Mouse (Mus musculus) neural tube, embryonic 15.5 days (tissue): ENCODE data around the gene C2cd2l. TPM values are rescaled to one million over a fixed set of nuclear protein-coding genes. Genes with fewer than 3 reads are reported as not detected.
A peak's percentile ranks its signal among the peaks of the same experiment; 100 is the strongest.
"Not testable (repeated sequence)": the region's sequence is repeated elsewhere in the genome, so short reads cannot be mapped to it uniquely, and the experiment has no call there.

Experiments used
- ATAC-seq: fragments of 200-750 bp; cut with Nextera tagmentation; 2 replicates; pipeline ENCODE4 v1.8.0; 2017; ENCODE audit warnings: mild to moderate bottlenecking, moderate TSS enrichment, moderate library complexity; ENCODE audit not compliant: low FRiP score
- H3K27ac ChIP-seq: fragments of 300-500 bp; sonication (generic); replicated peaks from 2 replicates; pipeline ENCODE4 v1.5.1; 2015; ENCODE audit warnings: mild to moderate bottlenecking, inconsistent platforms
- H3K27me3 ChIP-seq: fragments of 300-500 bp; sonication (generic); replicated peaks from 2 replicates; pipeline ENCODE4 v1.6.1; 2015; ENCODE audit warnings: inconsistent platforms
- H3K36me3 ChIP-seq: fragments of 300-500 bp; sonication (generic); 2 replicates; pipeline ENCODE4 v1.6.1; 2015; ENCODE audit warnings: inconsistent platforms
- H3K4me1 ChIP-seq: fragments of 300-500 bp; sonication (generic); 2 replicates; pipeline ENCODE4 v1.6.1; 2015; ENCODE audit warnings: inconsistent platforms
- H3K4me2 ChIP-seq: fragments of 300-500 bp; sonication (generic); 2 replicates; pipeline ENCODE4 v1.6.1; 2015; ENCODE audit warnings: inconsistent platforms, mild to moderate bottlenecking, moderate library complexity
- H3K4me3 ChIP-seq: fragments of 300-500 bp; sonication (generic); replicated peaks from 2 replicates; pipeline ENCODE4 v1.5.1; 2015; ENCODE audit warnings: mild to moderate bottlenecking, inconsistent platforms
- H3K9ac ChIP-seq: fragments of 300-500 bp; sonication (generic); replicated peaks from 2 replicates; pipeline ENCODE4 v1.6.1; 2015; ENCODE audit warnings: mild to moderate bottlenecking, inconsistent platforms
- H3K9me3 ChIP-seq: fragments of 300-500 bp; sonication (generic); replicated peaks from 2 replicates; pipeline ENCODE4 v1.6.1; 2016; ENCODE audit warnings: inconsistent platforms
- WGBS: fragments of 180-500 bp; shearing (Covaris S2); methylation state at CpG from one replicate; pipeline ENCODE4 v1.1.7; 2015; ENCODE audit warnings: mixed read lengths; 5-methylcytosine and 5-hydroxymethylcytosine counted together
- polyA plus RNA-seq: library from polyadenylated mRNA; unstranded; fragments of >200 nt; fragmentation: Nextera tagmentation; extraction: Ambion mirVana; gene quantifications from 2 replicates; pipeline ENCODE4 v1.2.1, GENCODE M21; 2015

Gene C2cd2l
- polyA plus RNA-seq, 1 experiment from 2014 or later, result 24.3 TPM

GRCm38 (mm10) chr9:44310750-44311135 is 9.3 kb downstream of the C2cd2l start:
- H3K36me3 ChIP-seq, result peaks cover 41% of the 10 kb centered on the region
- 39% methylated on average over 10 of the region's 10 CpGs for WGBS
- no peaks in the 10 kb centered on the region for H3K27me3 ChIP-seq
- no peak overlapping the region for H3K27ac ChIP-seq
- no peak overlapping the region for H3K4me3 ChIP-seq
- no peaks in the 10 kb centered on the region for H3K4me1 ChIP-seq
- no peak overlapping the region for H3K4me2 ChIP-seq
- H3K9me3 ChIP-seq, result no peaks in the 10 kb centered on the region
- no peak for ATAC-seq
- H3K9ac ChIP-seq, result no peak overlapping the region

- Histone ChIP-seq H3K27ac (no peak overlapping the region), H3K36me3 (peaks cover 31% of the 10 kb centered on the region), H3K4me3 (no peak overlapping the region), H3K9me3 (no peaks in the 10 kb centered on the region), H3K4me1 (peaks cover 4% of the 10 kb centered on the region), H3K27me3 (no peaks in the 10 kb centered on the region), H3K9ac (no peak overlapping the region), H3K4me2 (no peak overlapping the region)
- WGBS, result 65% methylated on average over 3 of the region's 3 CpGs
- ATAC-seq, result no peak
These were observed 10.3 kb downstream of the C2cd2l start for GRCm38 (mm10) chr9:44309756-44310155.

- no peak overlapping the region for H3K9ac ChIP-seq
- ATAC-seq, result no peak
- no peaks in the 10 kb centered on the region for H3K9me3 ChIP-seq
- H3K4me2 ChIP-seq, result no peak overlapping the region
- no peak overlapping the region for H3K27ac ChIP-seq
- no peak overlapping the region for H3K4me3 ChIP-seq
- H3K27me3 ChIP-seq, result no peaks in the 10 kb centered on the region
- 81% methylated on average over 2 of the region's 2 CpGs for WGBS
- H3K4me1 ChIP-seq, result peaks cover 20% of the 10 kb centered on the region
- H3K36me3 ChIP-seq, result peaks cover 13% of the 10 kb centered on the region
These were observed 12.8 kb downstream of the C2cd2l start for GRCm38 (mm10) chr9:44307248-44307647.

GRCm38 (mm10) chr9:44306532-44306931 is 13.6 kb downstream of the C2cd2l start:
- H3K4me3 ChIP-seq, result no peak overlapping the region
- no peaks in the 10 kb centered on the region for H3K9me3 ChIP-seq
- peaks cover 21% of the 10 kb centered on the region for H3K36me3 ChIP-seq
- H3K27me3 ChIP-seq, result no peaks in the 10 kb centered on the region
- no peak overlapping the region for H3K27ac ChIP-seq
- H3K4me2 ChIP-seq, result no peak overlapping the region
- no peak for ATAC-seq
- 88% methylated on average over 6 of the region's 6 CpGs for whole genome bisulfite sequencing
- H3K4me1 ChIP-seq, result peaks cover 21% of the 10 kb centered on the region
- H3K9ac ChIP-seq, result no peak overlapping the region

DNA sequence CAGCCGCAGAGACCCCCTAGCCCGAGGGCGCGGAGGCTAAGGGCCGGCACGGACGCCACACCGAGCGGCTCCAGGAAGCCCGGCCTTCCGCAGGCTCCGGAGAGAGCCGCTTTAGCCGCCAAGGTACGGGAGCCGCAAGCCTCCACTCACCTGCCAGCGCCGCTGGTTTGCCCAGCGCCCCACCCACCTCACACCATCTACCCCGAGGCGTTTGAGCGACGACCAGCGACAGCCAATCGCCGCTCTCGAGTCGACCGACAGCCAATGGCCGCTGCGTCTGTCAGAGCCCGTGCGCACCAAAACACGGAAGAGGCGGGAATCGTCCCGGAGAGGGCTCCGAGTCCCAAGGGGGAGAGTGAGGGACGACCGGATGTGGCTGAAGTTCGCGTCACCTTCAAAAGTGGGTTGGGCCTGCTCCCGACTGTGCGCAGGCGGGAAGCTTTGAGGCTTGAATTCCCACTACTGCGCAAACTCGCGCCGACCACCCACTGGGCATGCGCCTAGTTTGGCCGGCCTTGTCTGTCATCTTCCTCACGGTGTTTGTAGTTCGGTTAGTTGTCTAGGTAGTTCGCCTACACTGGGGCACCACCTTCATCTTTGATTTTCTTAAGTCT is 14.5 kb downstream of the C2cd2l start, which contains the start of gene Hinfp:
TSS of gene Hinfp (minus strand) at position 206 of the 614 bp plus-strand sequence.
- peaks cover 23% of the 10 kb centered on the region for H3K36me3 ChIP-seq
- WGBS, result 0% methylated on average over 54 of the region's 54 CpGs
- H3K4me1 ChIP-seq, result peaks cover 21% of the 10 kb centered on the region
- H3K27ac ChIP-seq, result peak within 1 kb of the TSS; percentile 91
- H3K4me3 ChIP-seq, result peak within 1 kb of the TSS; percentile 100
- H3K9me3 ChIP-seq, result no peaks in the 10 kb centered on the region
- H3K9ac ChIP-seq, result peak within 1 kb of the TSS; percentile 99
- no peaks in the 10 kb centered on the region for H3K27me3 ChIP-seq
- H3K4me2 ChIP-seq, result peak within 1 kb of the TSS; percentile 74
- ATAC-seq, result peak; percentile 99

DNA sequence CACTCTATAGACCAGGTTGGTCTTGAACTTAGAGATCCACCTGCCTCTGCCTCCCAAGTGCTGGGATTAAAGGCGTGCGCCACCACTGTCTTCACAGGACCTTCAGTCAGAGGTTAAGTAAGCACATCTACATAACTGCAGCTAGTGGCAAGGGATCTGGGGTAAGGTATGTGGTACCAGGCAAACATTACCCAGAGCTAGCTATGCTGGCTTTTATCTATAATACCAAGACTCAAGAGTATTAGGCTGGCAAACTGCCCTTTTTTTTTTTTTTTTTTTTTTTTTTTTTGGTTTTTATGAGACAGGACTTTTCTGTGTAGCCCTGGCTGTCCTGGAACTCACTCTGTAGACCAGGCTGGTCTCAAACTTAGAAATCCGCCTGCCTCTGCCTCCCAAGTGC is 20.1 kb downstream of the C2cd2l start:
- H3K36me3 ChIP-seq, result peaks cover 65% of the 10 kb centered on the region
- not testable (repeated sequence) for ATAC-seq, H3K4me3 ChIP-seq, H3K27ac ChIP-seq, H3K9ac ChIP-seq, H3K4me2 ChIP-seq, H3K9me3 ChIP-seq, H3K27me3 ChIP-seq
- 96% methylated on average over 3 of the region's 3 CpGs for WGBS
- H3K4me1 ChIP-seq, result peaks cover 19% of the 10 kb centered on the region

- Histone ChIP-seq H3K9ac (no peak overlapping the region), H3K27ac (no peak overlapping the region), H3K9me3 (no peaks in the 10 kb centered on the region), H3K4me2 (no peak overlapping the region), H3K4me3 (no peak overlapping the region), H3K27me3 (no peaks in the 10 kb centered on the region), H3K36me3 (peaks cover 62% of the 10 kb centered on the region), H3K4me1 (peaks cover 13% of the 10 kb centered on the region)
- WGBS, result 75% methylated on average over 3 of the region's 3 CpGs
- no peak for ATAC-seq
These were observed 27.6 kb downstream of the C2cd2l start for GRCm38 (mm10) chr9:44292490-44292889.

DNA sequence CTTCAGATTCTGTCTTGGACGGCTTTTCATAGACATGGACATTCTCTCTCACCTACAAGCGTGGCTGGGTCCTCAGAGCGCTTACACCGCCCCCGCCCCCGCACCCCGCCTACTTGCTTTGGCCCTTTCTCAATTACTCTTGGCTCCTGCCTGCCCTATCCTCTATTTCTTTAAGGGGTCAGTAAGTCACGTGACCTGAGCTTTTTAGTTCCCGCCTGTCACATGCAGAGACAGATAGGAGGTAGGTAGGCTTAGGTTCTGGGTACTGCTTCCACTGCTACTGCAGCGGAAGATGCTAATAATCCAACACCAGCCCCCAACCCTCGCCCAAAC is 31.2 kb downstream of the C2cd2l start:
- ATAC-seq, result 0 out of 2 replicates have a peak, but pooled peaks have one; percentile 1
- 6% methylated on average over 11 of the region's 11 CpGs for WGBS

GRCm38 (mm10) chr9:44288076-44288958 is 31.8 kb downstream of the C2cd2l start, which contains the start of gene Abcg4:
TSS of gene Abcg4 (minus strand) at chr9:44288615.
- peak; percentile 74 for ATAC-seq
- Histone ChIP-seq H3K27ac (peak within 1 kb of the TSS; percentile 85), H3K36me3 (peaks cover 27% of the 10 kb centered on the region), H3K27me3 (no peaks in the 10 kb centered on the region), H3K4me1 (peaks cover 29% of the 10 kb centered on the region), H3K4me3 (peak within 1 kb of the TSS; percentile 83), H3K9ac (peak within 1 kb of the TSS; percentile 95), H3K9me3 (no peaks in the 10 kb centered on the region), H3K4me2 (peak within 1 kb of the TSS; percentile 90)
- WGBS, result 1% methylated on average over 38 of the region's 38 CpGs

More for the DNA sequence above, 31.2 kb downstream of the C2cd2l start:
- Histone ChIP-seq H3K4me2 (peak overlapping the region; percentile 90), H3K9me3 (no peaks in the 10 kb centered on the region), H3K27ac (peak overlapping the region; percentile 85), H3K4me1 (peaks cover 29% of the 10 kb centered on the region), H3K27me3 (no peaks in the 10 kb centered on the region), H3K4me3 (peak overlapping the region; percentile 83), H3K36me3 (peaks cover 33% of the 10 kb centered on the region), H3K9ac (peak overlapping the region; percentile 95)

GRCm38 (mm10) chr9:44287401-44288075 is 32.5 kb downstream of the C2cd2l start:
- no peaks in the 10 kb centered on the region for H3K9me3 ChIP-seq
- peak overlapping the region; percentile 95 for H3K9ac ChIP-seq
- peak overlapping the region; percentile 85 for H3K27ac ChIP-seq
- no peaks in the 10 kb centered on the region for H3K27me3 ChIP-seq
- H3K4me1 ChIP-seq, result peaks cover 29% of the 10 kb centered on the region
- H3K36me3 ChIP-seq, result peaks cover 19% of the 10 kb centered on the region
- peak overlapping the region; percentile 90 for H3K4me2 ChIP-seq
- WGBS, result under 1% methylated on average over 44 of the region's 47 CpGs
- peak; percentile 63 for ATAC-seq
- H3K4me3 ChIP-seq, result peak overlapping the region; percentile 83

GRCm38 (mm10) chr9:44287003-44287400 is 33.1 kb downstream of the C2cd2l start:
- Histone ChIP-seq H3K36me3 (peaks cover 15% of the 10 kb centered on the region), H3K9me3 (no peaks in the 10 kb centered on the region), H3K4me1 (peaks cover 29% of the 10 kb centered on the region), H3K9ac (peak overlapping the region; percentile 95), H3K27me3 (no peaks in the 10 kb centered on the region), H3K4me2 (peak overlapping the region; percentile 90), H3K4me3 (peak overlapping the region; percentile 83), H3K27ac (peak overlapping the region; percentile 85)
- peak; percentile 3; the same call in 1 of the 2 replicates for ATAC-seq
- 3% methylated on average over 11 of the region's 11 CpGs for WGBS
